Mouse (Mus musculus) left cerebral cortex, adult 11 months (tissue): Measurements from ENCODE around the gene Asic3.

ENCODE experiments used
- DNase-seq: peaks from one replicate; pipeline ENCODE4 v3.0.0; 2022; ENCODE audit warnings: low spot score

Gene Asic3

DNA sequence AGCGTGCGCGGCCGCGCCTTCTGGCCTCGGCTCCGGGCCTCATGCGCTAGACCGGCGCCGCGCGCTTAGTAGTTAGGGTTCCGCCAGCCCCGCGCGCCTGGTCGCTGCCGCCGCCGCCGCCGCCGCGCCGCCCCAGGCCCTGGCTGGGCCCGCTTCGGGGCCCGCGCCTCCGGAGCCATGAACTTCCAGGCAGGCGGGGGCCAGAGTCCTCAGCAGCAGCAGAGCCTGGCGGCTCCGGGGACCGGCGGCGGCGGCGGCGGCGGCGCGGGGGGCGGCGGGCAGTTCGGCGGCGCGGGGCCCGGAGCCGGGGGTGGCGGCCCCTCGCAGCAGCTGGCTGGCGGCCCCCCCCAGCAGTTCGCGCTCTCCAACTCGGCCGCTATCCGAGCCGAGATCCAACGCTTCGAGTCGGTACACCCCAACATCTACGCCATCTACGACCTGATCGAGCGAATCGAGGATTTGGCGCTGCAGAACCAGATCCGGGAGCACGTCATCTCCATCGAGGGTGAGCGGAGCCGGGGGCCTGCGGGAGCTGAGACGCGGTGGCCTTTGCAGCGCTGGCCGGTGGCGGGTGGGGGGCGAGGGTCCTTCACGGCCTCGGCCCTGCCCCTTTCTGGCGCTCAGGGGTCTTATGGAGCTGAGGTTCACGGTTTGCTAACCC, 39.0 kb downstream of the Asic3 start, which contains the start of gene Agap3:
Gene Agap3 (plus strand): TSS at position 148 of the 661 bp plus-strand sequence.
- no peak for DNase-seq

DNA sequence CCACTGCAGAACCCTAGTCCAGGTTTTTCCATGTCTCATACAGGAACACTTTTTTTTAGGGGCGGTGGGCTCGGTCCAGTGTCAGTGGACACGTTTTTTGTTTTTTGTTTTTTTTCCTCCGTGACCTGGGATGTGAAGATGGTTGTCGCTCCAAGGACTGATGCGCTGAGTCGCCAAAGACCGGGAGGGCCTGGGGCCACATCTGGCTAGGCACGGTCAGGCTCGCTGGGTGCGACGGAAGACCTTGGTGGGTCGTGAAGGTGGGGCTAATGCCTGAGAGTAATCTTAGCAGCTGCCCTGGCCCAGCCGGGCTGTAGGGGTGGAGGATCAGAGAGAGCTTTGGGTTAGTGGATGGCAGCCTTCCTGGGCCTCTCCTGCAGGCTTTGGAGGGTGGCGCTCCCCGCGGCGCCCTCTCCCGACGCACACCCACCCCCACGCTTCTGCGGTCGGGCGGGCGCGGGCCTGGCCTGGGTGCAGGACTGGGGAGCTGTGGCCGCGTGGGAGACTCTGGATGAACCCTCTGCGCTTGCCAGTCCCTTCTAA, 39.6 kb downstream of the Asic3 start:
- no peak for DNase-seq

DNA sequence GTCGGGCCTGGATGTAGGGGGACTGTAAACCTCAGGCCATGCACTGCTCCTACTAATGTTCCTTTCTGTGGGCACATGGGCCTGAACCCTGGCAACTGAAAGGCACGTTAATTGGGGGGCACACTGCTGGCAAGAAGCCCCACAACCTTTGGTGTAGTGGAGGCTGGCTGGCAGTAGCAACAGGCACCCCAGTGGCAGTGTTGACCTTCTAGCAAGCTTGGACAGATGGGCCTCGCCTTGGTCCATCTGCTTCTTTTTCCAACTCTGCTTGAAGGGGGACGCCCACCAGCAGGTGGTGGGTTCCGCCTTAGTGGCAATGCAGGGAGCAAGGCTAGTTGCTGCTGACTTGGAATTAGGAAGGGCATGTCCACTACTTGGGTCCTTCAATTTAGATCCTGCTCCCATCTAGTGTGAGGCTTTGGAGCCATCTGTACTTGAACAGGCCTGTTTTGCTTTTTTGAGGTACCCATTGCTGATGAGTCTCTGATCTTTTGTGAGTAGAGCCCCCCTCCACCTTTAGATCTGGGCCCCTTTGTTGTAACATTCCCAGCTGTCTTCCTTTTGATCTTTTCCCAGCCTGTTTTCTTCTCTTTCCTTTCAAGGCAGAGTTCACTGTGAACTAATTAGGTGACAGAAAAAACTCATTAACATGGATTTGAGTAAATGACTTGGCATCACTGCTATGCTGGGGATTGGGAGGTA, 40.2 kb downstream of the Asic3 start:
- DNase-seq: no peak

DNA sequence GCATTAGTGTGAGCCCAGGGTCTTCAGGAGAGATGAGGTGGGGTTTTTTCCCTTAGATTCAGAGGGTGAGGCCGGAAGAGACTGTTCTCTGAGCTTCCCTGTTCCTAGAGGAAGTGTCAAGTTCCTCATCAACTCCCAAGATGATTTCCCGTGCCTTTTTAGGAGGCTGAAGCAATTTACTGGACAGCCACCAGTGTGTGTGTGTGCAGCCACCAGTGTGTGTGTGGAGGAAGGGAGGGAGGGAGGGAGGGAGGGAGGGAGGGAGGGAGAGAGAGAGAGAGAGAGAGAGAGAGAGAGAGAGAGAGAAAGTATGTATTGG, 40.8 kb downstream of the Asic3 start:
- DNase-seq: no peak

DNA sequence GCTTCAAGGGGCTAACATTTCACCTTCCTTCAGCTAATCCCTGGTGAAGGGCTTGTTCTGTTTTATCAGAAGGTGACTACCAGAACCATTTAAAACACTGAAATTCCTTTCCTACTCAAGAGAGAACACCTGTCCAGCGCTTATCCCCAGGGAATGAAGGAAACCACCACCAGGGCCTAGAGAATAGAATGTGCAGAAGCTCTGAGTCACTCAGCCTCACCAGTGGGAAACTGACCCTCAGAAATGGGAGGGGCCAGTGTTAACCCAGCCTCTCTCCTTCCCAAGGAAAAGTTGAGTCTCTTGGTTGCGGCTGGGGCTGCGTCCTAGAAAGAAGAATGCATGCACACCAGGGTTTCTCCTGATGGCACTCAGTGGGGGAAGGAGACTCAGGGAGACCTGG, 41.9 kb downstream of the Asic3 start:
- DNase-seq: no peak

DNA sequence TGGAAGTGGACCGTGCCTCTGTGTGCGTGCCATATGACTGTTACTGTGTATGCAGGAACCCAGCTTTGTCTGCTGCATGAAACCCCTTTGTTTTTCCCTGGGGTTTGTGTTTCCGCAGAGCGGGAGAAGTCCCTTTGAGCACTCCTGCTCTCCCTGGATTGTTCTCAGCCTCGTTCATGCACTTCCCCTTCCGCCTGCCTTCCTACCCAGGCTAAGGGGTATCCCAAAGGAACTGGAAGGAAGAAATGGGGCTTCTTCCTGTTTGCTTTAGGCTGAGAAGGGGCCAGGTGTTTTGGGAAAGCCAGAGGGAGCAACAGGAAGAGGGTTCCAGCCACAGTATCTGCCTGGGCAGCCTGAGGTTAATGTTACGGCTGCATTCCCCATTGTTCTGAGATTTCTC, 42.4 kb downstream of the Asic3 start:
- DNase-seq: no peak

DNA sequence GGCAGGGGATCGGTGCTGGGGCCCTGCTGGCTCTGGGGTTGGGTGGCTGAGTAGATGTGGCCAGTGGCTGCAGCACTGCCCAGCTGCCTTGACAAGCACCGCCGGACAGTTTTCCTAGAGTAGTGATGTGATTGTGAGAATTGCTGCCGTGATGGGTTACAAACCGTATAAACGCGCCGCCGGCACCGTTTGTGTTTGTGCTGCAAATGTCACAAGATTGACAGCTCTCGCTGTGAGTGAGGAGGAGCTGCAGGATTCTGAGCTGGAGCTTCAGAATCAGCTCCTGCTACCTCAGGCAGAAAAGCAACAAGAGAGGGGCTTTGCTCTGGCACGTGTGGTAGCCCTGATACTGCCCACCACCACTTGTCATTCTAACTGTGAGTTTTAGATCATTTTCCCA, 53.6 kb downstream of the Asic3 start:
- no peak for DNase-seq
